Mouse (Mus musculus): ENCODE results near the gene Cdc26. TPM values are rescaled to one million over a fixed set of nuclear protein-coding genes. Genes with fewer than 3 reads are reported as not detected.

Cdc26 gene
- total and polyA plus RNA-seq, 3 experiments, result 80.4 to 81.4 TPM; not detected in 1

DNA sequence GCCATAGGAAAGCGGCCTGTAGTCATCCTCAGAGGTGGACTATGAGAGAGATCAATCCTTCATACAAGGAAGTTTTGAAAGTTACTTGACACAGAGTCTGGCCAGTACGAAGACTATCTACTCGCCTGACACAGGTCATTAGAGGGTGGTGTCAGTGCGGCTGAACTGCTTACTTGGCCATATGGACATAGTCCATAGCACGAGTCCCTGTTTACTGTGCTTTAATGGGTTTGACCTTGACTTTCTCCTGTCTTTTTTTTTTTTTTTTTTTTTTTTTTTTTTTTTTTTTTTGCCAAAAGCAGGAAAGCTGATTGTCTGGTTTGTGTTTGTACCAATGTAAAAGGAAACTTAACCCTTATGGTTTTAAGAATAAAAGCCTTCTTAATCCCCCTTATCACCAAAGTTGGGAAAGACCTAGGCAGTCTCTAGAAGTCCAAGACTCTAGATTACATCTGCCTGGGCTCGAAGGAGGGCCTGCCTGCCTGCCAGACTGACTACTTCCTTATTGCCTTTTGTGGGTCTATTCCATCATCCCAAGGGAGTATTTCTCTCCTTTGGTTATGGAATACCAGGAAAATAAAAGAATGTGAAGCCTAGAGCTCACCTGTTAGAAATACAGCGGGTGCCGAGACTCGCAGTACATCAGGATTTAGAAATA lies 28.6 kb downstream of the Cdc26 start:
- no peak overlapping the region for H3K9ac ChIP-seq (ENCODE audit: control insufficient read depth, low read depth, low read length, poor library complexity, severe bottlenecking)
- H3K4me3 ChIP-seq (ENCODE audit: control insufficient read depth in 1 of 2, insufficient read depth in 1 of 2, low read depth in 2 of 2, low read length in 2 of 2), result no peak overlapping the region
- DNase-seq (ENCODE audit: low read depth, low spot score), result no peak
- no peaks in the 10 kb centered on the region for H3K27me3 ChIP-seq (ENCODE audit: control insufficient read depth in 1 of 2, insufficient read depth in 2 of 2, low read length in 2 of 2)
- H3K36me3 ChIP-seq (ENCODE audit: control insufficient read depth in 1 of 2, insufficient read depth in 2 of 2, low read length in 2 of 2), result peaks cover 0 to 22% of the 10 kb centered on the region in 2 experiments; a peak in 2 of 4 replicates
- TF ChIP-seq MAX (IDR thresholded peaks at IDR 0.05; ENCODE audit: low read length) (no peak), ETS1 (IDR thresholded peaks at IDR 0.05; ENCODE audit: low read depth, low read length) (no peak), ZMIZ1 (IDR thresholded peaks at IDR 0.05; ENCODE audit: low read depth, low read length) (no peak), NRF1 (IDR thresholded peaks at IDR 0.05; ENCODE audit: insufficient read depth, low read depth, low read length, poor library complexity, severe bottlenecking) (no peak), EP300 (IDR thresholded peaks at IDR 0.05; ENCODE audit: low read depth in 1 of 2, low read length in 2 of 2) (no peak), ZC3H11A (IDR thresholded peaks at IDR 0.05; ENCODE audit: low read depth, low read length) (no peak), KAT2A (conservative IDR thresholded peaks at IDR 0.05; ENCODE audit: low read depth, low read length) (no peak), POLR2AphosphoS5 (IDR thresholded peaks at IDR 0.05; ENCODE audit: borderline replicate concordance, low read depth, low read length) (no peak), CHD2 (IDR thresholded peaks at IDR 0.05; ENCODE audit: low read length) (no peak), MAFK (IDR thresholded peaks at IDR 0.05; ENCODE audit: borderline replicate concordance, low read depth, low read length) (no peak), POLR2AphosphoS2 (IDR thresholded peaks at IDR 0.05; ENCODE audit: low read length) (no peak), JUND (IDR thresholded peaks at IDR 0.05; ENCODE audit: low read depth, low read length) (no peak), NELFE (IDR thresholded peaks at IDR 0.05; ENCODE audit: low read depth, low read length) (no peak), USF1 (IDR thresholded peaks at IDR 0.05; ENCODE audit: low read depth, low read length) (no peak), TBP (IDR thresholded peaks at IDR 0.05; ENCODE audit: low read depth, low read length) (no peak), SIN3A (IDR thresholded peaks at IDR 0.05; ENCODE audit: low read length) (no peak)
- no peaks in the 10 kb centered on the region for H3K9me3 ChIP-seq (replicated peaks; ENCODE audit: insufficient read depth, low read length)
- no peak overlapping the region for H3K27ac ChIP-seq (ENCODE audit: control insufficient read depth, low read depth, low read length)
- H3K4me1 ChIP-seq (ENCODE audit: control insufficient read depth in 1 of 2, insufficient read depth in 2 of 2, low read length in 2 of 2), result peaks cover 10 to 14% of the 10 kb centered on the region in 2 experiments
- no peaks in the 10 kb centered on the region; the same call in 1 of the 2 replicates for H3K79me2 ChIP-seq (ENCODE audit: control insufficient read depth, insufficient read depth, low read length, poor library complexity)

DNA sequence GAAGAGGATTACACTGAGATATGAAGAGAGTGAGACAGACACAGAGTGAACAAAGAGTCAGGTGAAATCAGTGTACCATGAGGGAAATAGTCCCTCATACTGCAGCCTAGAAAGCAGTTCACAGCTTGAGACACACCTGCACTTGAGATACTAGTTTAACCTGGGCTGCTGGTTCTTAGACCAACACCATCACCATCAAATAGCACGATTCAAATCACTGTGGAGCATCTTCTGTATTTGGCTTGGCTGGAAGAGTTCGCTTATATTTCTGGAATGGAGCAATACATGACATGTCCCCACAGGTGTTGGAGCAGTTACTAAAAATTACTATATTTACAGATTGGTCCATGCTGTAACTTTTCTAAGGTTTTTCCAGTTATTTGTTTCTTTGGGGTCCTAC lies 32.3 kb downstream of the Cdc26 start:
- Histone ChIP-seq H3K4me1 (ENCODE audit: control insufficient read depth in 1 of 2, insufficient read depth in 2 of 2, low read length in 2 of 2) (peaks cover 3 to 14% of the 10 kb centered on the region in 2 experiments; a peak in 3 of 4 replicates), H3K79me2 (ENCODE audit: control insufficient read depth, insufficient read depth, low read length, poor library complexity) (peaks cover 3% of the 10 kb centered on the region), H3K9ac (ENCODE audit: control insufficient read depth, low read depth, low read length, poor library complexity, severe bottlenecking) (no peak overlapping the region), H3K4me3 (ENCODE audit: control insufficient read depth in 1 of 2, insufficient read depth in 1 of 2, low read depth in 2 of 2, low read length in 2 of 2) (no peak overlapping the region), H3K27ac (ENCODE audit: control insufficient read depth, low read depth, low read length) (no peak overlapping the region), H3K9me3 (replicated peaks; ENCODE audit: insufficient read depth, low read length) (no peaks in the 10 kb centered on the region), H3K27me3 (ENCODE audit: control insufficient read depth in 1 of 2, insufficient read depth in 2 of 2, low read length in 2 of 2) (no peaks in the 10 kb centered on the region), H3K36me3 (ENCODE audit: control insufficient read depth in 1 of 2, insufficient read depth in 2 of 2, low read length in 2 of 2) (peaks cover 0 to 15% of the 10 kb centered on the region in 2 experiments; a peak in 2 of 4 replicates)
- DNase-seq (ENCODE audit: low read depth, low spot score), result no peak
- TF ChIP-seq MXI1 (IDR thresholded peaks at IDR 0.05; ENCODE audit: low read depth, low read length) (no peak), MYC (IDR thresholded peaks at IDR 0.05; ENCODE audit: low read depth, low read length) (no peak), RAD21 (IDR thresholded peaks at IDR 0.05; ENCODE audit: low read depth, low read length) (no peak), POLR2A (IDR thresholded peaks at IDR 0.05; ENCODE audit: control insufficient read depth in 1 of 2, insufficient read depth in 1 of 2, low read depth in 1 of 2, low read length in 2 of 2, poor library complexity in 1 of 2) (no peak), HCFC1 (IDR thresholded peaks at IDR 0.05; ENCODE audit: low read depth, low read length) (no peak), E2F4 (IDR thresholded peaks at IDR 0.05; ENCODE audit: borderline replicate concordance, low read depth, low read length) (no peak), GATA1 (IDR thresholded peaks at IDR 0.05; ENCODE audit: low read depth, low read length) (no peak), RCOR1 (IDR thresholded peaks at IDR 0.05; ENCODE audit: low read depth, low read length) (no peak), MAZ (IDR thresholded peaks at IDR 0.05; ENCODE audit: low read depth, low read length) (no peak), ELF1 (IDR thresholded peaks at IDR 0.05; ENCODE audit: low read depth, low read length) (no peak), ZKSCAN1 (IDR thresholded peaks at IDR 0.05; ENCODE audit: low read depth, low read length) (no peak), CHD2 (IDR thresholded peaks at IDR 0.05; ENCODE audit: low read length) (no peak), KAT2A (conservative IDR thresholded peaks at IDR 0.05; ENCODE audit: low read depth, low read length) (no peak), POLR2AphosphoS5 (IDR thresholded peaks at IDR 0.05; ENCODE audit: borderline replicate concordance, low read depth, low read length) (no peak), TCF12 (IDR thresholded peaks at IDR 0.05; ENCODE audit: low read depth, low read length) (no peak), USF2 (IDR thresholded peaks at IDR 0.05; ENCODE audit: borderline replicate concordance in 1 of 2, insufficient read depth in 1 of 2, low read depth in 1 of 2, low read length in 2 of 2) (no peak), TAL1 (IDR thresholded peaks at IDR 0.05; ENCODE audit: low read length) (no peak), ZNF384 (IDR thresholded peaks at IDR 0.05; ENCODE audit: low read depth, low read length) (no peak)
